Mouse (Mus musculus) left cerebral cortex, adult 2 months (tissue): Measurements from ENCODE around the gene Actl6b. TPM values are rescaled to one million over a fixed set of nuclear protein-coding genes. Genes with fewer than 3 reads are reported as not detected.

Source experiments
- DNase-seq, 2 experiments: peaks; one replicate each; pipeline ENCODE4 v3.0.0; 2021 to 2022; ENCODE audit warnings: low spot score in 2 of 2, mixed read lengths in 1 of 2; ENCODE audit errors: extremely low spot score in 1 of 2
- H3K27ac ChIP-seq: fragments of 200-600 bp; 2 replicates; pipeline ENCODE4 v1.8.1; 2022
- H3K4me3 ChIP-seq: fragments of 200-600 bp; 2 replicates; pipeline ENCODE4 v1.8.1; 2022
- CTCF ChIP-seq: fragments of 200-600 bp; IDR thresholded peaks from 2 replicates; pipeline ENCODE4 v1.8.1; 2022; ENCODE audit warnings: antibody characterized with exemption, mild to moderate bottlenecking, moderate library complexity
- intact Hi-C: fragments of 180-260 bp; cut with DNase I; formaldehyde crosslinking; loops from one replicate; pipeline ENCODE4 v1.15.1; 2025
- total RNA-seq, 2 experiments: library from RNA; stranded (reverse); gene quantifications; 2 replicates each; pipeline ENCODE4 v1.2.3; 2021

Gene Actl6b
- total RNA-seq, 2 experiments from 2014 or later: 103 to 111 TPM

DNA sequence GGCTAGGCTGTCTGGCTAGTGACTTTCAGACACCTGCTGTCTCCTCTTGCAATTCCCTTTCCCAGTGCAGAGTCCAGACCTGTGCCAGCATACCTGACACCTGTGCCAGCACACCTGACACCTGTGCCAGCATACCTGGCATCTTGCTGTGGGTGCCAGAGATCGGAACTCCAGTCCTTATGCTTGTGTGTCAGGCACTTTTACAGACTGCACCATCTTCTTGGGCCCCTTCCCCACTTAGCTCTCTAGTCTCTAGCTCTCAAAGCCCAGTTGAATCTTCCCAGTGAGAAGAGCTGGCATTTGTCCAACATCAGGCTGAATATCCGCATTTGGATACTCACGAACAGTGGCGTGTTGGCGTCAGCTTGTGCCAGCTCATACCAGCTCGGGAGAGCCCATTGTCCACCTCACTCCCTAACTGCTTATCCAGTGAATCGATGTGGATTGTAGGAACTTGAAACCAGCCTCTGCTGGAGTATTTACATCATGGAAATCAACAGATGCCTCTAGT, 14.0 kb upstream of the Actl6b start:
- intact Hi-C loops: no loop called here
- TF ChIP-seq CTCF: no peak
- Histone ChIP-seq H3K4me3 (no peak overlapping the region), H3K27ac (no peak overlapping the region)
- DNase-seq: no peak

DNA sequence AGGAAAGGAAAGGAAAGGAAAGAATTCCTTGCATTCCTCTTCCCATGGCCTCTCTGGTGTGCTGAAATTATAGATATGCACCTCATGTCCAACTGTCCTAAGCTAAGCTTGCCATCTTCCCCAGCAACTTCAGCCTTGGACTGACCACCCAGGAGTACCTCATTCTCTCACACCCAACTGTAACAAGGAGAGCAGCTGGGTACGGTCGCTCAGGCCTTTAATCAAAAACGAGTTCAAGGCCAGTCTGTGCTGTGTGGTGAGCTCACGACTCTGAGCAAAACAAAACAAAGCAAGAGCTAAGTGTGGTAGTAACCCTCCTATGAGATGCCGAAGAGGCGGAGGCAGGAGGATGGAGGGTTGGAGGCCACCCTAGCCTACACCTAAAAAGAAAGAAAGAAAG, 12.3 kb upstream of the Actl6b start:
- Histone ChIP-seq H3K4me3 (no peak overlapping the region), H3K27ac (no peak overlapping the region)
- no peak for TF ChIP-seq CTCF
- intact Hi-C loops: no loop called here
- no peak for DNase-seq

DNA sequence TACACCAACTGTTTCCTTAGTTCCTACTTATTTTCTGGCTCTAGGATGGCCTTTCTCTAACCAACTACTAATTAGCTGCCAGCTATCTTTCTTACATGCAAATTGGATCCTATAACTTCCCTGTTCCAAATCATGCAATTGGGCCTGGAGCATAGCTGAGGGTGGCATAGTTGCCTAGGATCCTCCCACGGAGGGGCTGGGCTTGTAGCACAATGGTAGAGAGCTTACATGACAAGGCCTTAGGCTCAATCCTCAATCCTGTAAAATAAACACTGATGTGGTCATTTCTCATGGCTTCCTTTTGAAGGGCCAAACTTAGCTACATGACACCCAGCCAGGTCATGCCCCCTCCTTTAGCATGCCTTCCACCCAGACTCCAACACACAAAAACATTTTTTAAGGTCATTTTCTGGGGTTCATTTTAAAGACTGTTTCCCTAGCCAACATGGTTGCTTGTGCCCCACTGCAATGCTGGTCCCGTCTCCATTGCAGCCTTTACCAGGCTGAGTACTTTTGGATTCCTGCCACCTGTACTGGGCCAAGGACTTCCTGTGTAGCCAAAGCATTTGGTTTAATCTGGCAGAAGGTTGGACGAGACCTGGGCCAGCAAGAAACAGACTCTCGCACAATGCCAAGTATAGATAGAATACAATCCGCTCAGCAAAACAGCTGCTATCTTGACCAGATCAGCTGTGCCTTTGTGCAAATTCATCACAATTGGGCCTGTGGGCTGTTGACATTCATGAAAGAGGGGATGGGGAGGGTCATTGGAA, 11.4 kb upstream of the Actl6b start:
- no peak for DNase-seq
- no peak for TF ChIP-seq CTCF
- Histone ChIP-seq H3K27ac (no peak overlapping the region), H3K4me3 (no peak overlapping the region)
- intact Hi-C loops: no loop called here

DNA sequence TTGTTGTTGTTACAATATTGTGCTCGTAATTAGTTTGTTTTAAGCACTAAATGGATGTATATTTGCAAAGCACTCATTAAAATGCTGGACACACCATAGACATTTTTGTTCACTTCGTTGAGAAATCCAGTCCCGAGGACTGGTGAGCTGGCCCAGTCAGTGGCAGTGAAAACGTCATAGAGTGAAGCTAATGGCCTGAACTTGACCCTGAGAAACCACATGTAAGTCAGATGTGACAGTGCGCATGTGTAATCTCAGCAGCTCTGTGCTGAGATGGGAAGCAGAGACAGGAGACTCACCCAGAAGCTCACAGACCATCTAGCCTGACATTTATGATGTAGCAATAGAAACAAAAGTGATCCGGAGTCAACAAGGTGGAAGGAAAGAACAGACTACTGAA, 8.4 kb upstream of the Actl6b start:
- TF ChIP-seq CTCF: no peak
- no peak overlapping the region for H3K27ac ChIP-seq
- intact Hi-C loops: no loop called here
- DNase-seq: no peak
- no peak overlapping the region for H3K4me3 ChIP-seq

DNA sequence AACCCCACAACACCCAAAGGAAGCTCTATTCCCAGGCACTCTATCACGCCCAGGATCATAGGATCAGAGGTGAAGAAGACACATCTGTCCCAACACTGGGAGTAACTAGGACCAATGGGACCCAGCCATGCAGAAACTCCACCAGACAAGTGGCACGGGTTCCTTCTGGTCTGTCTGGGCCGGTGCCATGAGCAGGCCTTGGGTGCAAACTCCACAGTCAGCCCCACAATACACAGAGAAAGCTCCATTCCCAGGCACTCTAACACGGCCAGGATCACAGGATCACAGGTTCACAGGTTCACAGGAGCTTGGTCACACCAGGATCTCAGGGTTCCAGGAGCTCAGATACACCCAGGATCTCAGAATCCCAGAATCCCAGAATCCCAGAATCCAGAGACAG, 7.7 kb upstream of the Actl6b start:
- TF ChIP-seq CTCF: no peak
- no peak for DNase-seq
- Histone ChIP-seq H3K4me3 (no peak overlapping the region), H3K27ac (no peak overlapping the region)
- intact Hi-C loops: no loop called here

DNA sequence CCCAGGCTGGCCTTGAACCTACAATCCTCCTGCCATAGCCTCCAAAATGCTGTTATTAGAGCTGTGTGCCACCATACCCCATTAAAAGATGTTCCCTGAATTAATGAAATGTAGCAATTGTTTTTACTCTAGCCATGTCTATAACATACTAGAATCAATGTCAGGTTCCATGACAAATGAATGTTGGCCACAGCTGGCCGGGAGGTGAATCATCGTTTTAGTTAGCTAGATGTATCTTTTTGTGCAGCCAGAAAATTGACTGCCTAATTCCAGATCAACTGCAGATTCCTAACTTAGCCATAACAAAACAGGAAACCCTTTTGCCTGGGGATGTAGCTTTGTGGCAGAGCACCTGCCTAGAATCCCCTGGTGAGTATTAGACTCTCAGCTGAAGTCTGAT, 3.5 kb upstream of the Actl6b start:
- no peak for TF ChIP-seq CTCF

DNA sequence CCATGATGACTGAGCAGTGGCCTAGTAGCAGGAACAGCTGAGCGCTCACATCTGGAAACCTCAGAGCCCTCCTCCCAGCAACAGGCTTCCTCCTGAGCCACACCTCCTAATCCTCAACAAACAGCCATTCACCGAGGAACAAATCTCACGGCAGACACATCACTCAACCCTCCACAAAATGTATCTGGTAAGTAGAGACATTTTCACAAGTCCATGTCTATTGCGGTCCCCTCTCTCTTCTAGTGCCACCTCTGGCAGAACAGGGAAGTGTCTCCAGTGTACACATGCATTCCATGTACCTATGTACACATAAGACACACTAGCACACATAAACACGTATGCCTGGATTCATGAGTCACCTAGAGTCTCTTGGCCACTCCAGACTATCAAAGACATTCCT, 2.2 kb upstream of the Actl6b start:
- Histone ChIP-seq H3K4me3 (no peak overlapping the region), H3K27ac (no peak overlapping the region)
- TF ChIP-seq CTCF: peak; percentile 48
- intact Hi-C loops: no loop called here
- no peak for DNase-seq

More for the DNA sequence above, 3.5 kb upstream of the Actl6b start:
- DNase-seq: no peak
- Histone ChIP-seq H3K27ac (no peak overlapping the region), H3K4me3 (no peak overlapping the region)
- intact Hi-C loops: no loop called here

DNA sequence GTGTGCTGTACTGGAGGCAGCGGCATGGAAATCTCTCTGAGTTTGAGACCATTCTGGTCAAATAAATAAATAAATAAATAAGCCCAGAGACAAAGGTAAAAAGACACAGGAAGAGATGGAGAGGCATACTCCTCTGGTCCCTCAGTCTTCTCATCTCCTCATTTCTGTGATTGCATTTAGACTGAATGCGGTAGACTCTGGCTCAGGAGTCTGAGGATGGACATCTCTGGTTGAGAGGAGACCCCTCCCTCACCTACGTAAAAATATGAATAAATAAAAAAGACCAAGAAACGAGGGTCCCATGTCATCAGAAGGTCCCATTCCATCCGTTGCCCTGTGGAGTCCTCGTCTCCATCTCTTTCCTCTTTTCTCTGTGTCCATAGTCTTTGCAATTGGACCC, 317 bp upstream of the Actl6b start:
- H3K4me3 ChIP-seq: peak overlapping the region; percentile 80
- no peak for TF ChIP-seq CTCF
- intact Hi-C loops: loop anchor here (1.0 kb wide), 1 partner anchor 20 kb away; the partner anchor contains the start of genes Epo and Gnb2

DNA sequence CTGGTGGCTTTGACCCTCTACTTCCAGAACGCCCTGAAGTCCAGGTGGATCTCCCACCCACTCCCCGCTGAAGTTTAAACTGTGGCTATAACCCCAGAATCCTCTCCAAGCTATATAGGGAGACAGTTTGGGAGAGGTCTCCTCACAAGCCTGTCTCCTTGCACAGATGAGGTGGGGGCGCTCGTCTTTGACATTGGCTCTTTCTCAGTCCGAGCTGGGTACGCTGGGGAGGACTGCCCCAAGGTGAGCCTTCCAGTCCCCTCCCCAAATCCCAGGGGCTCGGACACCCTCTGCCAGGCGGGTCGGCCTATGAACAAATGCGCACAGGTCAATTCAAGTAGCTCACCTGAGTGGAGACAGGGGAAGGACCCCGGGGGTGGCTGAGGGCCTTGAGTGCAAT, 581 bp downstream of the Actl6b start:
- Histone ChIP-seq H3K4me3 (peak overlapping the region; percentile 80), H3K27ac (peak overlapping the region; percentile 86)
- no peak for TF ChIP-seq CTCF
- DNase-seq: no peak
- intact Hi-C loops: loop anchor here (1.0 kb wide), 1 partner anchor 21 kb away; the partner anchor contains the start of genes Epo and Gnb2

More for the DNA sequence above, 317 bp upstream of the Actl6b start:
- H3K27ac ChIP-seq: peak overlapping the region; percentile 86
- no peak for DNase-seq

DNA sequence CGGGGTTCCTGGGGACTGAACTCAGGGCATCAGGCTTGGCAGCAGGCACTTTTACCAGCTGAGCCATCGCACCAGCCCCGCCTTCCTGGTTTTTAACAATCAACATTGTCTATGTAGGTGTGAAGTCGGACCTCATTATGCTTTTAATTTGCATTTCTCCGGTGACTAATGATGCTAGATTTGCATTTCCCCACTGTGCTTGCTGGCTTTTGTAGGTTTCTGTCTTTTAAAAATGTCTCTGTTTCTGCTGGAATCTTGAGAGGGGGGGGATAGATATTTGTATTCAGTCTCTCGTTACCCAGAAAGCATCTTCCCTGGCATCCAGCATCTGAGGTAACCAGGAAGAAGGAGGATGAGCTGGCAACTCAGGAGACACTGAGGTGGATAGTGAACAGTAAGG, 8.2 kb downstream of the Actl6b start:
- Histone ChIP-seq H3K27ac (no peak overlapping the region), H3K4me3 (no peak overlapping the region)
- TF ChIP-seq CTCF: no peak
- peak in 1 of 2 experiments; percentile 26 for DNase-seq
- intact Hi-C loops: no loop called here

DNA sequence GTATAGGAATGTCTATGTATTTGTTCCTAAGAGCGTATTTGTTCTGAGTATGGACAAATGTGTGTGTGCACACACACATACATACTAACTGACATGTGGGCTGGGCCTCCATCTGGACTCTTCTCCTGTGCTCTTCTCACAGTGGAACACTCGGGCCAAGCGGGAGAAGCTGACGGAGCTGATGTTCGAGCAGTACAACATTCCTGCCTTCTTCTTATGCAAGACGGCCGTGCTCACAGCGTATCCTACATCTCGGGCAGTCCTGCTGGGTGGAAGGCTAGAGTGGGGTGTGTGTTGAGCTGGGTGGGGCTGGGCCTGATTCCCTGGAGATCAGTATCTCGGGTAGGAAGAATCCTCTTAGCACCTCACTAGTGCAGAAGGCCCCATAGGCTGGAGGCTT, 9.6 kb downstream of the Actl6b start:
- intact Hi-C loops: no loop called here
- peak in 1 of 2 experiments; percentile 47 for DNase-seq
- peak overlapping the region; percentile 28; the same call in 1 of the 2 replicates for H3K27ac ChIP-seq
- TF ChIP-seq CTCF: no peak
- no peak overlapping the region for H3K4me3 ChIP-seq

DNA sequence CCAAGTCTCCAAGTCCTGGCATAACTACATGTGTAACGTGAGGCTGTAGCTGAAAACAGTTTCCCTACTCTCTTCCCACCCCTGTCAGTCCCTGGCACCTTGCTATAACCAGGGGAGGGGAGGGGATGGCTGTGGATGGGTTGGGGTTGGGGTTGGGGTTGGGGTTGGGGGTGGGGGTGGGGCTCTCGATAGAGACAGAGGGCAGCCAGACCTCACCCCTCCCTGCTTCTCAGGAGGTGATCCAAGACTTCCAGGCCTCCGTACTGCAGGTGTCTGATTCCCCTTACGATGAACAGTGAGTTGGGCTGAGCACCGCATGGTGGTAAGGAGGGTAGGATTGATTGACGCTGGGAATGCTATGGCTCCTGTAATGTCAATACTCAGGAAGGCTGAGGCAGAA, 12.4 kb downstream of the Actl6b start:
- DNase-seq: no peak
- intact Hi-C loops: no loop called here
- no peak for TF ChIP-seq CTCF
- no peak overlapping the region for H3K27ac ChIP-seq
- no peak overlapping the region for H3K4me3 ChIP-seq

DNA sequence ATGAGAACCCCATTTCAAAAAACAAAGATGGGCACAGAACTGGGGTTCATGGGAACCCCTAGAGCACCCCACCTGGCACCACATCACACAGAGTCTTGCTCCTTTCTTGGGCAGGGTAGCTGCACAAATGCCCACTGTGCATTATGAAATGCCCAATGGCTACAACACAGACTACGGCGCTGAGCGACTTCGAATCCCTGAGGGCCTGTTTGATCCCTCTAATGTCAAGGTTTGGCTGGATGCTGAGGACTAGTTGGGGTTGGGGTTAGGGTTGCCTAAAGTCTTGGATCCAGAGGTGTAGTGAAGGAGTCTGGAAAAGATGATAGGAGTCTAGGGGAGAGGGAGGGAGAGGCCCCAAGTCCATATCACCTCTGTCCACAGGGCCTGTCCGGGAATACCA, 13.1 kb downstream of the Actl6b start:
- H3K27ac ChIP-seq: no peak overlapping the region
- intact Hi-C loops: no loop called here
- H3K4me3 ChIP-seq: no peak overlapping the region
- no peak for DNase-seq
- no peak for TF ChIP-seq CTCF
